Mouse (Mus musculus) neural tube, embryonic 14.5 days (tissue): ENCODE measurements around the gene Iqsec2. TPM values are rescaled to one million over a fixed set of nuclear protein-coding genes. Genes with fewer than 3 reads are reported as not detected.

Experiments
- ATAC-seq: fragments of 200-750 bp; cut with Nextera tagmentation; 2 replicates; pipeline ENCODE4 v1.8.0; 2017; ENCODE audit warnings: low read depth, mild to moderate bottlenecking, moderate TSS enrichment, moderate library complexity
- H3K27ac ChIP-seq: fragments of 300-500 bp; sonication (generic); 2 replicates; pipeline ENCODE4 v1.5.1; 2014; ENCODE audit warnings: low read depth, mild to moderate bottlenecking, control low read depth, low read length, moderate library complexity, mixed read lengths
- H3K27me3 ChIP-seq: fragments of 300-500 bp; sonication (generic); 2 replicates; pipeline ENCODE4 v1.6.1; 2014; ENCODE audit warnings: low read length; ENCODE audit not compliant: control insufficient read depth, insufficient read depth
- H3K36me3 ChIP-seq: fragments of 300-500 bp; sonication (generic); 2 replicates; pipeline ENCODE4 v1.6.1; 2014; ENCODE audit warnings: low read length, mixed read lengths; ENCODE audit not compliant: control insufficient read depth, insufficient read depth
- H3K4me1 ChIP-seq: fragments of 300-500 bp; sonication (generic); 2 replicates; pipeline ENCODE4 v1.6.1; 2014; ENCODE audit warnings: low read length; ENCODE audit not compliant: control insufficient read depth, insufficient read depth
- H3K4me2 ChIP-seq: fragments of 300-500 bp; sonication (generic); 2 replicates; pipeline ENCODE4 v1.6.1; 2014; ENCODE audit warnings: mild to moderate bottlenecking, low read depth, low read length, control low read depth
- H3K4me3 ChIP-seq: fragments of 300-500 bp; sonication (generic); 2 replicates; pipeline ENCODE4 v1.5.1; 2014; ENCODE audit warnings: low read depth, low read length, control low read depth, mixed read lengths
- H3K9ac ChIP-seq: fragments of 300-500 bp; sonication (generic); replicated peaks from 2 replicates; pipeline ENCODE4 v1.6.1; 2014; ENCODE audit warnings: low read depth, mild to moderate bottlenecking, control low read depth, low read length, mixed read lengths
- H3K9me3 ChIP-seq: fragments of 300-500 bp; sonication (generic); 2 replicates; pipeline ENCODE4 v1.6.1; 2016; ENCODE audit warnings: low read length; ENCODE audit not compliant: control insufficient read depth
- WGBS: fragments of 180-500 bp; shearing (Covaris S2); extraction: QIAGEN DNeasy Blood & Tissue Kit; methylation state at CpG from one replicate; pipeline ENCODE4 v1.1.7; 2014; 5-methylcytosine and 5-hydroxymethylcytosine counted together
- polyA plus RNA-seq: library from polyadenylated mRNA; unstranded; fragments of >200 nt; fragmentation: Nextera tagmentation; extraction: Ambion mirVana; gene quantifications from 2 replicates; pipeline ENCODE4 v1.2.1, GENCODE M21; 2014

Gene Iqsec2
- polyA plus RNA-seq, 1 experiment from 2014 or later: 10.5 TPM

DNA sequence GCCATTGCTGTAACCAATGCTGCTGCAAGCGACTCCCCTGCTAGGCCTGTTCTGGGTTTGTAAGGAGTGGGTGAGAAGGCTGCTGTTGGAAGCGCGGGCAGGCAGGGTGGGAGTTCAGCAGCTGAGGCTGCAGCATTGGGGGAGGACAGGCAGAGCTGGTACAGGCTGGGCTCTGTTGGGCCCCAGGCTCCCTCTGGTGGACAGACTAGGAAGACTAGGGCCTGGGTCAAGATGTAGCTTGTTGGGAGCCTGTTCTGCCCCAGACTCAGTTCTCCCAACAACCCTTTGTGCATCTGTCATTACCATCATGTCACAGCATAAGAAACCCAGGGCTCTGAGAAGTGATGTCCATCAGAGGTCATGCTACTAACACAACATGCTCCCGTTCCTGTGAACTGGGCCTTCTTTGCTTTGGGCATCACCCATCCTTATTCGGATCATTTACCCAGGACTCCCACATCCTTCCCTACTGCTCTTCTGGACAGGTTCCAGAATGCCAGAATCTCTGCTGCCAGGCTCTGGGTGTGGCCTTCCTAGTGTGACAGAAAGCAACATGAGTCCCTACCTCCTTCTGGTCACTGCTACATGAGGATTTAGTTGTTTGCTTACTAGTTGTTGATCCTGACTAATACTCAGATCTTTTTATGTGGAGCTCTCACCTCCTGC, 3.5 kb downstream of the Iqsec2 start:
- H3K36me3 ChIP-seq: no peaks in the 10 kb centered on the region
- H3K9ac ChIP-seq: no peak overlapping the region
- no peak overlapping the region for H3K4me3 ChIP-seq
- peaks cover 20% of the 10 kb centered on the region for H3K27me3 ChIP-seq
- H3K4me1 ChIP-seq: no peaks in the 10 kb centered on the region
- peak; percentile 86 for ATAC-seq
- H3K4me2 ChIP-seq: no peak overlapping the region
- WGBS: 28% methylated on average over 5 of the region's 5 CpGs
- no peaks in the 10 kb centered on the region for H3K9me3 ChIP-seq
- H3K27ac ChIP-seq: no peak overlapping the region

DNA sequence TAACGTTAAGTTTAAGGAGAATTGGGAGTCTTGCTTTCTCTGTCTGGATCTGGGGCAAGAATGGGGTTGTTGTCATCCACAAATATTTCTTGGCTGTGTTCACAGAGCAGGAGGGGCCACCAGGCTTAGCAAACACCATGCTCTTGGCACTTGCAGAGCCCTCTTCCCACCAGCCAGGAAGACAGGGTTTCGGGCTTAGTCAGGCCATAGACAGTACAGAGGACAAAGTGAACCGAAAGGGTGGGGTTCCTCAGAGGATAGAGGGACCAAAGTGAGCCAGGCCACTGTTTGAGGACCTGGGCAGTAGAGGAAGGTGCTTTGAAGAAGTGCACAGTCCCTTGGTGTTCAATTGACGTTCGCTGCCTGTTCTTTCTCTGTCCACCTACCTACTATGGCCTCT, 4.6 kb downstream of the Iqsec2 start:
- H3K27ac ChIP-seq: no peak overlapping the region
- WGBS: 83% methylated on average over 5 of the region's 5 CpGs
- H3K4me2 ChIP-seq: no peak overlapping the region
- no peaks in the 10 kb centered on the region for H3K36me3 ChIP-seq
- H3K27me3 ChIP-seq: peaks cover 14% of the 10 kb centered on the region
- H3K4me3 ChIP-seq: no peak overlapping the region
- no peak for ATAC-seq
- H3K9me3 ChIP-seq: no peaks in the 10 kb centered on the region
- H3K9ac ChIP-seq: no peak overlapping the region
- H3K4me1 ChIP-seq: no peaks in the 10 kb centered on the region

DNA sequence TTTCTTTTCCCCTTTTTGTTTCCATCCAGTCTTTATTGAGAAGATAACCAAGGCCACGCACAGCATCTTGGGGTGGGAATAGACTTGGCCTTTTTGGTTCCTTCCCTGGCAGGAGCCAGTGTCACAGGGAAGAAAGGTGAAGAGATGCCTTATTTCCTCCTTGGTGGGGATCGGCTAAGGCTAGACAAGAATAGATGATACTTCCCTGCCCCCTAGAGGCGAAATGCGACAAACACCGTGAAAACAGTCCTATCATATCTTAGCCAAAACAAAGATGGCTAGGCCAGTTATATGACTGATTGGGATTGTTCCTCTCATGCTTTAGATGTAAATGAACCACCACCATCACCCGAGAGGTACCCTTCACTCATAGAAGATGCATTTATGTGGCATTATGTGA, 7.6 kb downstream of the Iqsec2 start:
- 11% methylated on average over 6 of the region's 6 CpGs for WGBS
- no peaks in the 10 kb centered on the region for H3K4me1 ChIP-seq

GRCm38 (mm10) chrX:152158294-152158693, 14.2 kb downstream of the Iqsec2 start:
- Histone ChIP-seq H3K4me2 (no peak overlapping the region), H3K27ac (no peak overlapping the region), H3K36me3 (no peaks in the 10 kb centered on the region), H3K4me3 (no peak overlapping the region), H3K27me3 (peaks cover 5% of the 10 kb centered on the region; the same call in 1 of the 2 replicates), H3K9me3 (no peaks in the 10 kb centered on the region), H3K4me1 (no peaks in the 10 kb centered on the region), H3K9ac (no peak overlapping the region)
- ATAC-seq: no peak
- 83% methylated on average over 3 of the region's 3 CpGs for WGBS

More for the DNA sequence above, 7.6 kb downstream of the Iqsec2 start:
- peak; percentile 64; the same call in 1 of the 2 replicates for ATAC-seq
- no peaks in the 10 kb centered on the region for H3K36me3 ChIP-seq
- no peak overlapping the region for H3K4me2 ChIP-seq
- no peaks in the 10 kb centered on the region; the same call in 1 of the 2 replicates for H3K27me3 ChIP-seq
- H3K27ac ChIP-seq: no peak overlapping the region
- no peak overlapping the region for H3K9ac ChIP-seq
- no peak overlapping the region for H3K4me3 ChIP-seq
- H3K9me3 ChIP-seq: no peaks in the 10 kb centered on the region

DNA sequence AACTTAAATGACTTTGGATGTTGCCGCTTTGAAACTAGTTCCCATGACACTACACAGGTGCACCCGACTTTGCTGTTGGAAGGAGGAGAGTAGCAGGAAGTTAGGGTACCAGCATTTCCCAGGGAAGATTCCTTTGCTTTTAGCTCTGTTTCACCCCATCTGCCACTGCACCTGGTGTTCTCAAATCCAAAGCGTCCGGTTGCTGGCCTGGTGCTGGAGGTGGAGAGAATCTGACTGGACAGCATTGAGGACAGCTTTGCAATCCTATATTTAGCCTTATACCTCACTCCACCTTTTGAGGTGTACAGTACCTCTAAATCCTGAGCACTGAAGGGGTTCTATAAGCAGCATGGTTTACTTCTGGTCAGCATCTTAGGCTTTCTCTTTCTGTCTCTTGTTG, 17.3 kb downstream of the Iqsec2 start:
- H3K4me2 ChIP-seq: no peak overlapping the region
- no peaks in the 10 kb centered on the region for H3K36me3 ChIP-seq
- peaks cover 5% of the 10 kb centered on the region; the same call in 1 of the 2 replicates for H3K27me3 ChIP-seq
- no peak overlapping the region for H3K9ac ChIP-seq
- H3K9me3 ChIP-seq: no peaks in the 10 kb centered on the region
- WGBS: 90% methylated on average over 4 of the region's 4 CpGs
- no peaks in the 10 kb centered on the region for H3K4me1 ChIP-seq
- no peak for ATAC-seq
- H3K27ac ChIP-seq: no peak overlapping the region
- no peak overlapping the region for H3K4me3 ChIP-seq

DNA sequence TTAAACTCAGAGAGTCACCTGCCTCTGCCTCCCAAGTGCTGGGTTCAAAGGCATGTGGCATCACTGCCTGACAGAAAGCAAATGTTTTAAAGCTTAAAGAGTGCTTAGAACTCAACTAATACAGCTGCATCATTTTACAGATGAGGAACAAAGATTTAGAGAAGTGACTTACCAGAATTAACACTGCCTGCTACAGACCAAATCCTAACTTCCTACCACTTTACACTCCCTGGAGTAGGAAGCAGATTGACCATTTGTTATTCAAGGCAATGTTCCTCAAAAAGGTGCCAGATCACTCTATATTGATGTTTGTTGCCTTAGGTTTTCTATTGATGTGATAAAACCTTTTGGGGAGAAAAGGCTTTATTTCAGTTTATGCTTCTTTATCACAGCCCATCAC, 20.0 kb downstream of the Iqsec2 start:
- H3K4me3 ChIP-seq: no peak overlapping the region
- no peak for ATAC-seq
- H3K9me3 ChIP-seq: no peaks in the 10 kb centered on the region
- no peaks in the 10 kb centered on the region for H3K4me1 ChIP-seq
- 0 out of 2 replicates have a peak, but pooled peaks cover 3% of the 10 kb centered on the region for H3K27me3 ChIP-seq
- H3K9ac ChIP-seq: no peak overlapping the region
- no peaks in the 10 kb centered on the region for H3K36me3 ChIP-seq
- no peak overlapping the region for H3K4me2 ChIP-seq
- no peak overlapping the region for H3K27ac ChIP-seq

DNA sequence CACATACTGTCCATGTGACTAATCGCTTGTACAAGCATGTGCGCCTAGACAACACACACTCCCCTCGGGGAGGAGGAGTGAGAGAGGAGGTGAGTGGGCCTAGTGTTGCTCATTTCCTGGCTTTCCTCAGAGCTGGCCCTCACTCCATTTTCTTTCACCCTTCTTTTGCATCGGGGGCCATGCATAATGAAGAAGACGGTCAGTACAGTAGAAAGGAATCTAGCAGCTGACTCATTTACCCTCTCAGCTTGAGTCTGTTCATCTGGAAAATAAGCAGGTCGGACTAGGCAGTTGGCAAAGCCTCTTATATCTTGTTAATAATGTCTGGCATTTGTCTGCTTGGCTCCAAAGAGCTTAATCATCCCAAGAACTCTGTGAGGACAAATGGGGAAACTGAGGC, 22.1 kb downstream of the Iqsec2 start:
- no peak overlapping the region for H3K27ac ChIP-seq
- no peaks in the 10 kb centered on the region for H3K36me3 ChIP-seq
- no peaks in the 10 kb centered on the region for H3K9me3 ChIP-seq
- no peak overlapping the region for H3K4me2 ChIP-seq
- no peaks in the 10 kb centered on the region for H3K4me1 ChIP-seq
- ATAC-seq: no peak
- no peak overlapping the region for H3K9ac ChIP-seq
- H3K4me3 ChIP-seq: no peak overlapping the region
- WGBS: 84% methylated on average over 6 of the region's 6 CpGs
- peaks cover 5% of the 10 kb centered on the region; the same call in 1 of the 2 replicates for H3K27me3 ChIP-seq

- ATAC-seq: no peak
- Histone ChIP-seq H3K4me3 (no peak overlapping the region), H3K27ac (no peak overlapping the region), H3K27me3 (peaks cover 3% of the 10 kb centered on the region; the same call in 1 of the 2 replicates), H3K4me2 (no peak overlapping the region), H3K9me3 (no peaks in the 10 kb centered on the region), H3K36me3 (no peaks in the 10 kb centered on the region), H3K9ac (no peak overlapping the region), H3K4me1 (no peaks in the 10 kb centered on the region)
- WGBS: 93% methylated on average over 1 of the region's 1 CpGs
Measured at GRCm38 (mm10) chrX:152168521-152168920, 24.5 kb downstream of the Iqsec2 start.

GRCm38 (mm10) chrX:152171041-152172026, 27.3 kb downstream of the Iqsec2 start:
- H3K36me3 ChIP-seq: no peaks in the 10 kb centered on the region
- no peaks in the 10 kb centered on the region for H3K9me3 ChIP-seq
- WGBS: 66% methylated on average over 6 of the region's 6 CpGs
- H3K4me3 ChIP-seq: no peak overlapping the region
- ATAC-seq: peak; percentile 70
- no peaks in the 10 kb centered on the region for H3K4me1 ChIP-seq
- H3K4me2 ChIP-seq: no peak overlapping the region
- H3K27me3 ChIP-seq: peaks cover 3% of the 10 kb centered on the region; the same call in 1 of the 2 replicates
- H3K27ac ChIP-seq: no peak overlapping the region
- H3K9ac ChIP-seq: no peak overlapping the region
